Mouse (Mus musculus): ENCODE measurements around the gene Wif1.

The Wif1 gene

DNA sequence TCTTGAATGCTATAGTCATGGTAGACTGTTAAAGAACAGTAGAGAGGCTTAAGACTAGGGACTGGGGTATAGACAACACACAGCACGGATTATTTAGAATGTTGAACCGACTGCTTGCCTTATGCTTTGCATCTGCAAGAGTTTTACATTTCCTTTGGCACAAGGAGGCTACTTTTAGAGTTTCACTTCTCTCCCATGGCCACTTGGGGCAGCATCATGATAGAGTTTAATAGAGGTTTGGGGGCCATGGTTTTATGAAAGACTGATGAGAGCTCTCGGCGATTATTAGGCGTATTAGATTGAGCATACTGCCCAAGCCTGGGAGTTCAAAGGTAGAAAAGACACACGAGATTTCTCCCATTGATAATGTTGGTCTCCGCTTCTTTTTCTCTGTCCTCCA lies 37.0 kb downstream of the Wif1 start:
- DNase-seq (ENCODE audit: extremely low read depth, low read depth), result no peak

DNA sequence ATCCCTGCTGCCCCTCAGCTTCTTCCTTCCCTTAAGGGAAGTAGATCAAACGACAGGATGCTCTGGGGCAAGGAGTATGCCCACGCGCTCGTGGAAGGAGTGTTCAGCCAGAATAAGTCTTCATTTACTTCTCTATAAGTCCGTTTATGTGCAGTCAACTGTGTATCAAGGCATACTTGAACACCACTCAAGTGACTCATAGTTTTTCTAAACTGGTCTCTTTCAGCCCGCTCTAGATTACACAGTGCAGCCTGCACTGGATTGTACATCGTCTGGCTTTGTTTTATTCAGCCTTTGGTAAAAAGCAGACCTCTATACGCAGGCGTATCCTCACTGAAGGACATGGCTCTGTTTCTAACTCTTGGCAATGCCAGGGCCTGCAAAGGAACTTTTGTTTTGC lies 46.7 kb downstream of the Wif1 start:
- no peak for DNase-seq (ENCODE audit: extremely low read depth, low read depth)

DNA sequence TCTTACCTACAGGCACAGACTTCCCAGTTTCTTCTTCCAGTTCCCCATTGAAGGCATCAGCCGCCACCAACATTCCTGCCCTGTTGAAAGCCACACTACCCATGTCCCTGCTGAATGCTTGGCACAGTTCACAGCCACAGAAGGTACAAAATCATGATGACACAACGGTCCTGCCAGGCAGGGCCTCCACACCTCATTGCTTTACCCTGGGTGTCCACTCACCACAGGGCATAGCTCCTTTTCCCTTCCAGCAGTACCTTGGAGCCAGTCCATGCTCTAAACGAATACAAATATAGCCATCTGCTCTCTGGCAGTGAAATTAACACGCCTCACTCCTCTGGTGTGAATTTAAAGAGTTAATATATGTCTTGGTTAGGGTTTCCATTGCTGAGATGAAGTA lies 49.1 kb downstream of the Wif1 start:
- DNase-seq (ENCODE audit: extremely low read depth, low read depth), result no peak

DNA sequence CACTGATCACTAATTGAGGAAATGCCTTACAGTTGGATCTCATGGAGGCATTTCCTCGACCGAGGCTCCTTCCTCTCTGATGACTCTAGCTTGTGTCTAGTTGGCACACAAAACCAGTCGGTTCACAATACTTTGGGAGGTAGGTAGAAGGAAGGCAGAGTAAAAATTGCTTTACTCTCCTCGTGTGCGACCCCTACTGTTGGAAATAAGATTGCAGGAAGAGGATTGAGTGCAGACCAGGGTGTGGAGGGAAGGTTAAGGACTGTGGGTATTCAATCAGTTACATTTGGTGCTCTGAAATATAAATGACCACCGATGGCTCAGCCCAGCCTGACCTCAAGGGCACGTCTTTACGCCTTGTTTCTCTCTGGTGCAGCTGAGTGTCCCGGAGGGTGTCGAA lies 49.8 kb downstream of the Wif1 start:
- DNase-seq (ENCODE audit: extremely low read depth, low read depth), result no peak

DNA sequence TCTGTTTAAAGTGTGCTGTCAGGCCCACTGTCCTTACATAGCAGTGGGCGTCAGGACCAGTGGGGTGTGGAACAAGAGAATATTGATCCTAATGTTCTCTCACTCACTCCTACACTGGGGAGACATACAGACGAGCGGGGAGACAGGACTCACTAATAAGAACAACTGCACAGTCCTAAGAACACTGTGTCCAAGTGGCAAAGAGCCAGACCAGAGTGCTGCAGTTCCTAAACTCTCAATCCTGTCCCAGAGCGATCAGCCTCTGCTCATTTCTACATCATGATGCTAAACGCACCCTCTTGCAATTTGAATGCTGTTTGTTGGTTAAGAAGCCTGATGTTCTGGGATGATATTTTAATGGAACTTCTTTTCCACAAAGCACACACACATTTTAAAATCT lies 54.9 kb downstream of the Wif1 start:
- DNase-seq (ENCODE audit: extremely low read depth, low read depth), result no peak

DNA sequence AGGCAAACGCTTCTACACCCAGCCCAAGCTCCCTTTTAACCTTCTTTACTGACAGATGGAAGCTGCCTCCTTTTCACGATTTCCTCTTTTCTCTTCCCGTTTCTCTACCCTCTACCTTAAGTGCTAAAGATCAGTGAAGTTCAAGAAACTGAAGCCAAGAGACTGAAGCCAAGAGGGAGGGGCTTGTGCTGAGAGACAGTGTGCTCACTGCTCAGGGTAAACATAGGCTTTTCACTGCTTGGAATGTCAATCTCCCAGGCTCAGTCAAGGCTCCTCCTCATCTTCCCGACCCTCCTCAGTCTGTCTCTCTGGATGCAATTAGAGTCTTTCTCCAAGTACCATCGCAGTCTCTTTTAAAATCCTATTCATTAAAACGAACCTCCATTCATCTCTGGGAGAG lies 55.6 kb downstream of the Wif1 start:
- DNase-seq (ENCODE audit: extremely low read depth, low read depth), result peak; percentile 72

DNA sequence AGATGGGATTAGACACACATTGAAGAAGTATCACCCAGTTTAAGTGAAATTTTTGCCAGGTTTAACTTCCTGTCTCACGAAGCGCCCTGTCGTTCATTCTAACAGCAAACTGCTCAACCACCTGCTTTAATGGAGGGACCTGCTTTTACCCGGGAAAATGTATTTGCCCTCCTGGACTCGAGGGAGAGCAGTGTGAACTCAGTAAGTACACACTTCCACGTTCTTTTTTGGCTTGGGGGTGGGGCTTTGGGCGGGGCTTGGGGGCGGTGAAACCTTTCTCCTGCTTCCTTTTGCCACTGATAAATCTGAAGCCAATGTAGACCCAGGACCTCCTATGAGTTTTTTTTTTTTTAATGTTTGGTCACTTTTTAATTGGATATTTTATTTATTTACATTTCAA lies 56.2 kb downstream of the Wif1 start:
- peak; percentile 29 for DNase-seq (ENCODE audit: extremely low read depth, low read depth)

DNA sequence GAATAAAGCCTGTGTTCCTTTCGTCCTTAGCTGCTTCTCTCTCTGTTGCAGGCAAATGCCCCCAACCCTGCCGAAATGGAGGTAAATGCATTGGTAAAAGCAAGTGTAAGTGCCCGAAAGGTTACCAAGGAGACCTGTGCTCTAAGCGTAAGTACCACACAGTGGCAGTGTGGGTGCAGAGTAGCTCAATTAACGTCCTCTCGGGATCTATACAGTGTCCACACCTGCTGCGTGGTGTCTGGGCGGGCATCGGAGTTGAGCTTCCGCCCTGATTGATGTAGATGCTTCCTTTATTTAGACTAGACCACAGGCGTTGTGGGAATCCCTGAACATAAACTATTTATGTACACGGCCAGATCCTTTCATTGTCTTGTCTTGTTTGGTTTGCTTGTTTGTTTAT lies 62.2 kb downstream of the Wif1 start:
- DNase-seq (ENCODE audit: extremely low read depth, low read depth), result no peak

DNA sequence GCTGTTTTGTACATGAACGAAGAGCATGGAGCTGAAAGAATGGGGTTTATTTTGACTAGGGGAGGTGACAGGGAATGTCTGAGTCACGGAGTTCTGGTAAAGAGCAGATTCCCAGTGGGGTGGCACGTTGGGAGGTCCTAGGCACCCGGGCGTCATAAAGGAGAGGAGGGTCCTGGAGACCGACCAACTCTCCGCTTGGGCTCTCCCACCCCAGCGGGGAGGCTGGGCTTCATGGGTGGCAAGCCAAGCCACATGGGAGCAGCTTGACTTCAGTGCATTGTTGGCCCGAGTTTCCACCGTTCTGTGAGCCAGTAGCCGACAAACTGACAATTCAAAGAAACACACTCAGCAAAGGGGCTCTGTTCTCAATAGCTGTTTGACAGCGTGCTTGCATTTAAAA lies 64.5 kb downstream of the Wif1 start:
- no peak for DNase-seq (ENCODE audit: extremely low read depth, low read depth)

DNA sequence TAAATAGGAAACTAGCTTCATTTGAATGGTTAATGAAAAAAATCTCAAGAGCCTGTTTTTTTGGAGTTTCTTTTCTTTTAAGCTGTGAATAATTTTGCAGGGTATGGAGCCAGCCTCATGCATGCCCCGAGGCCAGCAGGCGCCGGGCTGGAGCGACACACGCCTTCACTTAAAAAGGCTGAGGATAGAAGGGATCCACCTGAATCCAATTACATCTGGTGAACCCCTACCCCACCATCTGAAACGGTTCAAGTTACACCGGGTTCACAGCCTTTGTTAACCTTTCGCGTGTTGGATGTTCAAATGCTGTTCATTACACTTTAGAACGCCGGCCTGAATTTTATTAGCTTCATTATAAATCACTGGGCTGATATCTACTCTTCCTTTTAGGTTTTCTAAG lies 65.9 kb downstream of the Wif1 start:
- DNase-seq (ENCODE audit: extremely low read depth, low read depth), result no peak

DNA sequence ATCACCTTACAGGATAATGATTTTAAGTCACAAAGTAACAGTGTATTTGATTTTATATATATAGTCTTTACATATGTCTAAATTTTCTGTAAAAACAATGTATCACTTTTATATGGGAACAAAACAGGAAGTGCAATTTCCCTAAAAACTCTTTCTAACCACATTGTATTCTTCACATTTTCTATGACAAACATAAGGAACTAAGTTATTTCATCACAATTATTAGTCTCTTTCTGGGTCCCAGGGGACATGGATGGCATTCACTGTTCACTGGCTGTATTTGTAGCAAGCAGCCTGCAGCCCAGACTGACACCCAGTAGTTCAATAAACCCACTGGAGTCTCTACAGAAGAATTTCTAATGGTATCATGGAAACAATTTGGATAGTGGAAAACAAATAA lies 82.4 kb downstream of the Wif1 start:
- DNase-seq (ENCODE audit: extremely low read depth, low read depth), result no peak

DNA sequence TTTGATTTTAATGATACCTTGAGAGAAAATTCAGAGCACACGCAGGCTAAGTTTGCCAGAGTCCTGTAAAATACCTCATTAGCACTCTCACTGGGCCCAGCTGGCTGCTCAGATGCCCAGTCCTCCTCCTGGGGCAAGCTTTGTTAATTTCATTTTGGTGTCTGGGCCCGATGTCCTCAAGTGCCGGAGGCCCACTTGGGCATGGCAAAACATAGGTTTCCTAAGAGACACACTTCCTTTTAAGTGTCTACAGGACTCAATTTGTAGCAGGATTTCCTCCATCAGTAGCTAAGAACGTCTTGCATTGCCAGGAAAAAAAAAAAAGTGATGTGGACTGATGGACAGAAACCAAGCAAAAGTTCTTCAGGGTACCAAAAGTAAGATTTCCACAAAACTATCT lies 82.9 kb downstream of the Wif1 start:
- DNase-seq (ENCODE audit: extremely low read depth, low read depth), result no peak

DNA sequence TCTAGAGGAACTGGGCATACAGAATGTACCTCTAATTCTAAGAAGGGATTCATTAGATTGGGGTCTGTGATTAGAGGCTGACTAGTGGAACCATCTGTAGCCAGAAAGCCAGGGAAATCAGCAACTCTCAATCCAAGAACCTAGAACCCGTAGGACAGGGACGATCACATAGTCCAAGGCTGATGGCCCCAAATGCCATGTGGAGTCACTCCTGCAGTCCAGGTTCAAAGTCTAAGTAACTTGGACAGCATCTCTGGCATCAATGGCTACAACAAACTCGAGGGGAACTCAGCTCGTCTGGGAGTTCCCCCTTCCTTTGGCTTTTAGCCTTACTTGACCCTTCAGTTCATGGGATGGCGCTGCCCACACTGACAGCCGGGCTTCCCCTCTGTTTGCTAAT lies 87.0 kb downstream of the Wif1 start:
- DNase-seq (ENCODE audit: extremely low read depth, low read depth), result no peak

DNA sequence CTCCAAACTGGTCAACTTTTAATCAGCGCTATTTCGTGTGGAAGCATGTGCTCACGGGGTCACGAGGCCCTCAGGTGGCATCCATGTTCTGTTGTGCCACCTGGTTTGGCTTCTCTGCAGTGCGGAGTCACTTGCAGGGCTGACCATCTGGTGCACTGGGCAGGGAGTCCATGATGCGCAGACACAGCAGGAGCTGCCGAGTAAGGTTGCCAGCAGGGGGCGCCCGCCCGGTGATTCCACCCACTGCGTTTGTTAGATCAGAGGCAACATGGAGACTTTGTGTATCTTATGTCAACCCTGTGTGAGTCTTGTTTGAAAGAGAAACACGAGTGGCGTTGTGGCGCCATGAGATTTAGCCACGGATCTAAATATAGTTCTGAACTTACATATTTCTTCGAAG lies 90.7 kb downstream of the Wif1 start:
- no peak for DNase-seq (ENCODE audit: extremely low read depth, low read depth)

DNA sequence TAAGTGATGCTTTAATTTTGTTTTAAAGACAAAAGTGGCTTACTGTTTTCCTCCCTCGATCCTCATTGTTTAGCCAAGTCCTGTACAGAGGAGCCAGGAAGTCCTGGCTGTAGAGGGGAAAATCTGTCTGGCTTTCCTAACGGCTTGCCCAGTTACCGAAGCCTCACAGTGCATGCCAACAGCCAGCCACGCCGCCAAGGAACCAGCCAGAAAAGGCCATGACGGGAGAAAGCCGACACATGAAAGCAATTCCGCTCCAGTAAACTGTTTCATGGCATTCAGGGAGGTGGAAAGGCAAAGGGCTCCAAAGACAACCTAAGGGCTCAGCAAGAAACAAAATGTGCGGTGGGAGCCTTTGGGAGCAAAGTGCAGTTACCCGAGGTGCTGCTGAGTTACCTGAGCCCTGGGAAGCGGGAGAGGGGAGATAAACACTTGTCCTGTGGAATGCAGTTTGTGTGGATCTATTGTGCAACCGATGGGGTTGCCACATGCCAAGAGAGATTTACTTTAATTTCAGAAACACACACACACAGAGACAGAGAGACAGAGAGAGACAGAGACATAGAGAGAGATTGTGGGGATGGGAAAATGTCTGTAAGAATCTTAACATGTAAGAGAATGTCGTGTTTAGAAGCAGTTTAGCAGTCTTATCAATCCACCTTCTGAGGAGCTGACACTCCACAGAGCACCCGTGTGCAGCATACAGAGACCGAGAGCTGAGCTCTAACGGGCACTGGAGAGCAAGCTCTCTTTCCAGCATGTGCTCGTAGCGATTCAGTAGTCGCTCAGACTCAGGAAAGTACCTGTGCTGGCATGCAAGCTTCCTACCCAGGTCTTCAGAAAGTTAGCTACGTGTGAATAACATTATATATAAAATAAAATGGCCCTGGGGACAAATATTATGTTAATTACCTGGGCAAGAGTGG lies 95.5 kb downstream of the Wif1 start:
- DNase-seq (ENCODE audit: extremely low read depth, low read depth), result no peak
